Mouse (Mus musculus) frontal cortex, postnatal 25 days (tissue): ENCODE results near the gene Odaph.
"Not testable (repeated sequence)": the region's sequence is repeated elsewhere in the genome, so short reads cannot be mapped to it uniquely, and the experiment has no call there.

Experiments used
- DNase-seq, 2 experiments: peaks; one replicate each; pipeline ENCODE4 v3.0.0; 2022; ENCODE audit warnings: low spot score in 2 of 2

Odaph gene

GRCm38 (mm10) chr5:91987236-91987635 is at the start of gene Odaph:
Gene Odaph (plus strand): TSS chr5:91987475.
- DNase-seq = no peak

GRCm38 (mm10) chr5:91945609-91946008 is 41.7 kb upstream of the Odaph start:
- not testable (repeated sequence) for DNase-seq

- no peak for DNase-seq
Measured at GRCm38 (mm10) chr5:91947008-91947407, 40.3 kb upstream of the Odaph start.

GRCm38 (mm10) chr5:91949441-91949840 is 37.8 kb upstream of the Odaph start:
- no peak for DNase-seq

GRCm38 (mm10) chr5:91951404-91951803 is 35.9 kb upstream of the Odaph start:
- DNase-seq = no peak

GRCm38 (mm10) chr5:91956991-91957760 is 30.1 kb upstream of the Odaph start:
- DNase-seq = no peak

- DNase-seq = no peak
Measured at GRCm38 (mm10) chr5:91959096-91959495, 28.2 kb upstream of the Odaph start.

- DNase-seq = no peak
Measured at GRCm38 (mm10) chr5:91959986-91960385, 27.3 kb upstream of the Odaph start.

GRCm38 (mm10) chr5:91960606-91961254 is 26.5 kb upstream of the Odaph start:
- no peak for DNase-seq

- no peak for DNase-seq
Measured at GRCm38 (mm10) chr5:91961370-91961769, 25.9 kb upstream of the Odaph start.

GRCm38 (mm10) chr5:91962259-91962638 is 25.0 kb upstream of the Odaph start:
- no peak for DNase-seq

- DNase-seq = peak; percentile 76 to 86
Measured at GRCm38 (mm10) chr5:91962639-91963440, 24.4 kb upstream of the Odaph start, which contains the start of gene Rchy1. Gene Rchy1 (minus strand): TSS chr5:91963068.

GRCm38 (mm10) chr5:91972046-91972445 is 15.2 kb upstream of the Odaph start:
- no peak for DNase-seq

GRCm38 (mm10) chr5:91974002-91974401 is 13.3 kb upstream of the Odaph start:
- no peak for DNase-seq

- no peak for DNase-seq
Measured at GRCm38 (mm10) chr5:91975758-91976157, 11.5 kb upstream of the Odaph start.

GRCm38 (mm10) chr5:91976566-91977396 is 10.5 kb upstream of the Odaph start:
- DNase-seq = no peak

GRCm38 (mm10) chr5:91977397-91977770 is 9.9 kb upstream of the Odaph start:
- no peak for DNase-seq

- no peak for DNase-seq
Measured at GRCm38 (mm10) chr5:91981176-91981840, 6.0 kb upstream of the Odaph start.

GRCm38 (mm10) chr5:91983490-91983889 is 3.8 kb upstream of the Odaph start:
- DNase-seq = no peak

GRCm38 (mm10) chr5:91985721-91986120 is 1.6 kb upstream of the Odaph start:
- no peak for DNase-seq

- DNase-seq = no peak
Measured at GRCm38 (mm10) chr5:91987799-91988198, 524 bp downstream of the Odaph start.
